Mouse (Mus musculus) midbrain, postnatal 0 days (tissue): ENCODE results near the gene Mut. TPM values are rescaled to one million over a fixed set of nuclear protein-coding genes. Genes with fewer than 3 reads are reported as not detected.

Source experiments
- ATAC-seq: fragments of 200-750 bp; cut with Nextera tagmentation; 2 replicates; pipeline ENCODE4 v1.8.0; 2017; ENCODE audit warnings: moderate number of reproducible peaks, mild to moderate bottlenecking, moderate TSS enrichment, moderate library complexity; ENCODE audit not compliant: low FRiP score
- DNase-seq: peaks from one replicate; pipeline ENCODE4 v3.0.0-alpha.2; 2015; ENCODE audit warnings: low spot score
- H3K27ac ChIP-seq: fragments of 300-500 bp; sonication (generic); 2 replicates; pipeline ENCODE4 v1.5.1; 2014; ENCODE audit warnings: low read depth, mild to moderate bottlenecking, low read length, mixed read lengths
- H3K27me3 ChIP-seq: fragments of 300-500 bp; sonication (generic); 2 replicates; pipeline ENCODE4 v1.6.1; 2014; ENCODE audit warnings: low read length, control low read depth, mixed read lengths; ENCODE audit not compliant: insufficient read depth
- H3K36me3 ChIP-seq: fragments of 300-500 bp; sonication (generic); 2 replicates; pipeline ENCODE4 v1.6.1; 2014; ENCODE audit warnings: low read length, control low read depth, mixed read lengths; ENCODE audit not compliant: insufficient read depth
- H3K4me1 ChIP-seq: fragments of 300-500 bp; sonication (generic); 2 replicates; pipeline ENCODE4 v1.6.1; 2014; ENCODE audit warnings: mild to moderate bottlenecking, control low read depth, antibody characterized with exemption, low read length, mixed read lengths; ENCODE audit not compliant: insufficient read depth
- H3K4me2 ChIP-seq: fragments of 300-500 bp; sonication (generic); 2 replicates; pipeline ENCODE4 v1.6.1; 2014; ENCODE audit warnings: low read depth, mild to moderate bottlenecking, low read length, mixed read lengths; ENCODE audit not compliant: poor library complexity, severe bottlenecking
- H3K4me3 ChIP-seq: fragments of 300-500 bp; sonication (generic); 2 replicates; pipeline ENCODE4 v1.5.1; 2014; ENCODE audit warnings: low read depth, mild to moderate bottlenecking, low read length, moderate library complexity
- H3K9ac ChIP-seq: fragments of 300-500 bp; sonication (generic); replicated peaks from 2 replicates; pipeline ENCODE4 v1.6.1; 2014; ENCODE audit warnings: mild to moderate bottlenecking, low read length, moderate library complexity, mixed read lengths; ENCODE audit not compliant: poor library complexity, severe bottlenecking
- H3K9me3 ChIP-seq: fragments of 300-500 bp; sonication (generic); 2 replicates; pipeline ENCODE4 v1.6.1; 2016; ENCODE audit warnings: low read length, control low read depth
- CTCF ChIP-seq: IDR thresholded peaks from 2 replicates; pipeline ENCODE4 v1.5.1; 2016; ENCODE audit warnings: antibody characterized with exemption, mild to moderate bottlenecking
- WGBS: fragments of 180-500 bp; shearing (Covaris S2); extraction: QIAGEN DNeasy Blood & Tissue Kit; methylation state at CpG from one replicate; pipeline ENCODE4 v1.1.7; 2014; 5-methylcytosine and 5-hydroxymethylcytosine counted together
- polyA plus RNA-seq: library from polyadenylated mRNA; unstranded; fragments of >200 nt; fragmentation: Nextera tagmentation; extraction: Ambion mirVana; gene quantifications from 2 replicates; pipeline ENCODE4 v1.2.1, GENCODE M21; 2015
- total RNA-seq: library from RNA; depleted of rRNA; stranded (reverse); fragments of >200 nt; gene quantifications from 2 replicates; pipeline ENCODE4 v1.2.3, GENCODE M21; 2014

Mut gene
- total and polyA plus RNA-seq, 2 experiments from 2014 or later, result 16.1 to 16.6 TPM

DNA sequence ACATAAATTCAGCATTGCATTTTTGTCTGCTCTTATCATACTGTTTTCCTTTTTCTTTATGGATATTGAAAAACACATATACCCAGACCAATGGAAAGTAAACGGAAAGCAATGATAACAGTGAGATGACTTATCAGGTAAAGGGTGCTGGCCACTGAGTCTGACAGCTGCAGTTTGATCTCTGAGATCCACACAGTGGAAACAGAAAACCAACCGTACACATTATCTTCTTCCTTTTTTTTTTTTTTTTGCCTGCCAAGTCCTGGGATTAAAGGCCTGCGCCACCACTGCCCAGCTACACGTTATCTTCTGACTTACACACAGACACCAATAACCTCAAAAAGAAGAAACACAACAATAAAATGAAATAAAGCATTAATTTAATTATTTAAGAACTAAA lies 31.1 kb upstream of the Mut start:
- Histone ChIP-seq H3K4me2 (no peak overlapping the region), H3K4me3 (no peak overlapping the region), H3K9me3 (no peaks in the 10 kb centered on the region), H3K27me3 (no peaks in the 10 kb centered on the region), H3K36me3 (peaks cover 5% of the 10 kb centered on the region; the same call in 1 of the 2 replicates), H3K27ac (no peak overlapping the region), H3K9ac (no peak overlapping the region), H3K4me1 (peaks cover 2% of the 10 kb centered on the region; the same call in 1 of the 2 replicates)
- TF ChIP-seq CTCF, result no peak
- DNase-seq (no peak), ATAC-seq (no peak)
- WGBS, result 67% methylated on average over 4 of the region's 4 CpGs

DNA sequence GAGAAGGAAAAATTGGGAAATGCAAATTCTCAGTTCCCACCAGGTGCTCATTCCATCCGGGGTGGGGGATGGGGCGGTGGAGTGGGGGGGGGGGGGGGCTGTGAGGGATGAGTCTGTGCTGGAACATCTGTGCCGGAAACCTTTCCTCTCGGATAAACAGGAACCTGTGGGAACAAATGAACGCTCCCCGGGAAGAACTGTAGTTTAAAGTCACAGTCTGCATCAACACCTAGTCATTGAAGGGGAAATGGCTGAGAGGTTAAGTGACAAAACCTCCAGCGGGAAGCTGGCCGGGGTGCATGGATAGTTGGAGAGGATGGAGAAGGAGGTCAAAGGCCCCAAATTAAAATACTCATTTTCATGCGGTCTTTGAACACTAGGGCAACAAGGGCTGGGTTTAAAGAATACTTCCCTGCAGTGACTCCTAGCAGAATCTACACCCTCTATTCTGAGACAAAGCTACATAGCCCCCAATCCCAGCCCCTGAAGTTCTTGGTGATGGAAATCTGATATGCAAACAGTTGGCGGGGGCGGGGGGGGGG lies 30.4 kb upstream of the Mut start:
- TF ChIP-seq CTCF, result no peak

DNA sequence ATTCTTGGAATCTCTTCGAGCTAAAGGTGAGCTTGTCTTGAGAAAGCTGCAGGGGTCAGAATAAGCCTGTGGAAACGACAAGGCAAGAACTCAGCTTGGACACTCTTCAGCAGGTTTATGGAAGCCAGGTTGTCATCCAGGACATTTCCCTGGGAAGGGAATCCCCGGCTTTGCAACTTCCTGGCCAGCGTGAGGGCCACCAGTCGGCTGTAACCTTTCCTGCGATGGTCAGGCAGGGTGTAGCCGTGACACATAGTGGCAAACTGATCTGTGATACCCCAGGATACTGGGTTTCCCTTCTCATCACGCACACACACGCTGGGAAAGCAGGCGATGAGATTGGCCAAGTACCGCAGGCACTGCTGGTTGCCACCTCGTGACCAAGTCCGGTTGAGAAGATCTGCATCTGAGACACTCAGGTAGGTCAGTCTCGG lies 29.7 kb upstream of the Mut start:
- Histone ChIP-seq H3K4me1 (peaks cover 2% of the 10 kb centered on the region; the same call in 1 of the 2 replicates), H3K27ac (no peak overlapping the region), H3K9ac (no peak overlapping the region), H3K4me2 (peak overlapping the region; percentile 29), H3K9me3 (no peaks in the 10 kb centered on the region), H3K27me3 (no peaks in the 10 kb centered on the region), H3K4me3 (peak overlapping the region; percentile 6; the same call in 1 of the 2 replicates), H3K36me3 (peaks cover 4% of the 10 kb centered on the region; the same call in 1 of the 2 replicates)
- DNase-seq (peak; percentile 8), ATAC-seq (0 out of 2 replicates have a peak, but pooled peaks have one; percentile 34)
- peak; percentile 14; the same call in 1 of the 2 replicates for TF ChIP-seq CTCF
- WGBS, result 16% methylated on average over 14 of the region's 14 CpGs

More for the DNA sequence above, 30.4 kb upstream of the Mut start:
- no peak overlapping the region for H3K4me3 ChIP-seq
- no peak overlapping the region for H3K27ac ChIP-seq
- no peak overlapping the region for H3K9ac ChIP-seq
- no peaks in the 10 kb centered on the region for H3K9me3 ChIP-seq
- peak; percentile 10 for DNase-seq
- whole genome bisulfite sequencing, result 10% methylated on average over 11 of the region's 11 CpGs
- H3K4me1 ChIP-seq, result peaks cover 2% of the 10 kb centered on the region; the same call in 1 of the 2 replicates
- peaks cover 5% of the 10 kb centered on the region; the same call in 1 of the 2 replicates for H3K36me3 ChIP-seq
- H3K27me3 ChIP-seq, result no peaks in the 10 kb centered on the region
- 0 out of 2 replicates have a peak overlapping the region, but pooled peaks have one; percentile 29 for H3K4me2 ChIP-seq
- no peak for ATAC-seq

- Histone ChIP-seq H3K9ac (no peak within 1 kb of the TSS), H3K27me3 (no peaks in the 10 kb centered on the region), H3K4me2 (no peak within 1 kb of the TSS), H3K4me3 (no peak within 1 kb of the TSS), H3K9me3 (no peaks in the 10 kb centered on the region), H3K4me1 (no peaks in the 10 kb centered on the region), H3K27ac (no peak within 1 kb of the TSS), H3K36me3 (no peaks in the 10 kb centered on the region)
- DNase-seq (no peak), ATAC-seq (no peak)
- WGBS, result 91% methylated on average over 2 of the region's 2 CpGs
- TF ChIP-seq CTCF, result no peak
Observed at GRCm38 (mm10) chr17:40914250-40914649, 20.2 kb upstream of the Mut start, which contains the start of gene Glyatl3. Glyatl3 (minus strand) TSS chr17:40914350.

GRCm38 (mm10) chr17:40915499-40915898 lies 19.0 kb upstream of the Mut start:
- H3K36me3 ChIP-seq, result no peaks in the 10 kb centered on the region
- no peak for DNase-seq

DNA sequence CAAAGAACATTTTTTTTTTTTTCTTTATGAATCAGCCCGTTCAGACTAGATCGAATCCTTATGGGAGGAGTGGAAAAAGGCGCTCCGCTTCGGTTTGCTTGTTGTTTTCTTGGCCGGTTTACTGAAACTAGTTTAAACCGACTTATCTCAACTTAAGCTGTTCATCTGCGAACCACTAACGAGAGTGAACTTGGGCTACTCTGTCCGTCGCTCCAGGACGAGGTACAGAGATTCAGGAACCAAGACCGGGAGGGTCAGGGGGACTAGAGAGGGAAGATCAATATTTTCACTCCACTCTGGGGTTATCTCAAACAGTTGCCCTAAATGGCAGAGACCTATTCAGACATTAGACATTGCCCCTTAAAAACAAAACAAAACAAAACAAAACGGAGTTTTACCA lies 500 bp upstream of the Mut start:
- H3K4me1 ChIP-seq, result no peaks in the 10 kb centered on the region
- H3K4me3 ChIP-seq, result peak overlapping the region; percentile 67
- 0 out of 2 replicates have a peak overlapping the region, but pooled peaks have one; percentile 24 for H3K9ac ChIP-seq
- no peak for DNase-seq
- peak overlapping the region; percentile 77 for H3K4me2 ChIP-seq
- H3K9me3 ChIP-seq, result no peaks in the 10 kb centered on the region
- no peak overlapping the region for H3K27ac ChIP-seq
- no peaks in the 10 kb centered on the region for H3K27me3 ChIP-seq
- no peak for TF ChIP-seq CTCF
- 0 out of 2 replicates have a peak, but pooled peaks cover under 1% of the 10 kb centered on the region for H3K36me3 ChIP-seq
- under 1% methylated on average over 14 of the region's 14 CpGs for WGBS
- peak; percentile 19 for ATAC-seq

More at GRCm38 (mm10) chr17:40915499-40915898, 19.0 kb upstream of the Mut start:
- Histone ChIP-seq H3K4me3 (no peak overlapping the region), H3K4me1 (no peaks in the 10 kb centered on the region), H3K9me3 (no peaks in the 10 kb centered on the region), H3K27ac (no peak overlapping the region), H3K27me3 (no peaks in the 10 kb centered on the region), H3K4me2 (no peak overlapping the region), H3K9ac (no peak overlapping the region)
- ATAC-seq, result no peak
- no peak for TF ChIP-seq CTCF
- 95% methylated on average over 1 of the region's 2 CpGs for WGBS
